Mouse (Mus musculus): ENCODE measurements around the gene Hipk4.

- no peak for TF ChIP-seq CTCF (IDR thresholded peaks at IDR 0.05; ENCODE audit: extremely low read depth, insufficient read depth, insufficient read length, insufficient replicate concordance)
- TF ChIP-seq POLR2A (IDR thresholded peaks at IDR 0.05; ENCODE audit: low read depth, low read length): no peak
These were observed 17.5 kb downstream of the Hipk4 start for GRCm38 (mm10) chr7:27540521-27540920.
